Mouse (Mus musculus) layer of hippocampus, adult 8-10 months (tissue): ENCODE results near the gene Gabrb3. TPM values are rescaled to one million over a fixed set of nuclear protein-coding genes. Genes with fewer than 3 reads are reported as not detected.
"Not testable (repeated sequence)": the region's sequence is repeated elsewhere in the genome, so short reads cannot be mapped to it uniquely, and the experiment has no call there.

Experiments used
- DNase-seq, 2 experiments: peaks; one replicate each; pipeline ENCODE4 v3.0.0; 2022; ENCODE audit warnings: low spot score in 2 of 2
- microRNA-seq, 2 experiments: library from miRNA; unstranded; fragments of <30 nt; microRNA quantifications; one replicate each; pipeline ENCODE4 v1.2.0; 2022
- total RNA-seq, 4 experiments: library from RNA; stranded (reverse); gene quantifications; 2 replicates each; pipeline ENCODE4 v1.2.4; 2022

Gene Gabrb3
- total RNA-seq, 4 experiments from 2014 or later: 211 to 252 (median 245) TPM

- no peak for DNase-seq
Observed at GRCm38 (mm10) chr7:57706092-57706491, 286.6 kb downstream of the Gabrb3 start.

- no peak for DNase-seq
Observed at GRCm38 (mm10) chr7:57706976-57707740, 287.7 kb downstream of the Gabrb3 start.

DNA sequence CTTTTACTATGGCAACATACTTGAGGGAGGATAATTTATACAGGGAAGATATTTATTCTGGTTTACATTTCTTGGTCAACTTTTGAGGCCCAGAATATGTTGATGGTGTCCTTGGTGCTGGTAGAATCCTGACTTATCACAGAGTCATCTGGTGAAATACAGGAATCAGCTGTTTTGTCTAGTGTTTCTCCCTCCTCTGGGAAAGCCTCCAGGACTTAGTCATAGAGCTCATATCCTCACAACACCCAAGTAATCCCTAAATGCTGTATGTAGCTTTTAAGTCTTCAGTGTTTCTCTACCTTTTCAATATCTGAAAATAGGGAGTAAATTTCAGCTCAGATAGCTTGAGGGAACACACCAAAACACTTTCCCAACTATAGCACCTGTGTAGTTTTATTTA lies 292.2 kb downstream of the Gabrb3 start:
- DNase-seq: no peak

DNA sequence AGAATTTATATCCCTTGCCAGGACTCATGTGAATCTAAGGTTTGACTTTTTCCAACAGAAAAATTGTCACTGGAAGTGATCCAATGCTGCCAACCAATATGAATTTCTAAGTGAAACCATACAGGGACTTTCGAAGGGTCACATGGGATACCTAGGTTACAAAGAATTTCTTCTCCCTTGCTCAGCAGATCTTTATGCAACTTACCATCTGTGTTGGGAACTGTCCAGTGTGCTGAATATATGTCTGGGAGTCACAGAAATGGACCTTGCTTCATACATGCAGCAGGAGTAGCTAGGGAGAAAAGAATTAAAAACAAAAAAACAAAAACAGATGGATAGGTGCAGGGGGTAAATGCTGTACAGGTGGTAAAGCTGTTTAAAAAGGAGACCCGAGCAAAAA lies 327.3 kb downstream of the Gabrb3 start:
- DNase-seq: no peak

DNA sequence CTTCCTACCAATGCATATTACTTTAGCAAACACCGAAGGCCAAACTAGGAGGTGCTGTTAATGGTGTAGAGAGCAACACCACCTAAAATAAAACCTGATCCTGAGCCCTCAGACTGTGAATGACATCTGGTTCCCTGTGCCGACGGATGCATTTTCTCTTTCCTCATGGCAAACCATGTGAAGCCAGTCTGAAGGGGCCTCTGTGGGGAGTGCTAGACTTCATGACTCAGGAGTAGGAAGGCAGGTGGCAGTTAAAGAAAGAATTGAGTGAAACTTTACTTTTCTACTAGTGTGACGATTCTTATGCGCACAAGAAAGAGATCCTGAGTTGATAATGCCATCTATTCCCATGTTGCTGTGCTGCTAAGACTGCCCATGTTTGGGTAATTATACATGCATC lies 341.0 kb downstream of the Gabrb3 start:
- no peak for DNase-seq

GRCm38 (mm10) chr7:57778754-57779153 lies 359.3 kb downstream of the Gabrb3 start:
- no peak for DNase-seq

GRCm38 (mm10) chr7:57786102-57786501 lies 366.6 kb downstream of the Gabrb3 start:
- not testable (repeated sequence) for DNase-seq

GRCm38 (mm10) chr7:57787520-57787919 lies 368.0 kb downstream of the Gabrb3 start:
- DNase-seq: no peak

GRCm38 (mm10) chr7:57803266-57803665 lies 383.8 kb downstream of the Gabrb3 start:
- no peak for DNase-seq

DNA sequence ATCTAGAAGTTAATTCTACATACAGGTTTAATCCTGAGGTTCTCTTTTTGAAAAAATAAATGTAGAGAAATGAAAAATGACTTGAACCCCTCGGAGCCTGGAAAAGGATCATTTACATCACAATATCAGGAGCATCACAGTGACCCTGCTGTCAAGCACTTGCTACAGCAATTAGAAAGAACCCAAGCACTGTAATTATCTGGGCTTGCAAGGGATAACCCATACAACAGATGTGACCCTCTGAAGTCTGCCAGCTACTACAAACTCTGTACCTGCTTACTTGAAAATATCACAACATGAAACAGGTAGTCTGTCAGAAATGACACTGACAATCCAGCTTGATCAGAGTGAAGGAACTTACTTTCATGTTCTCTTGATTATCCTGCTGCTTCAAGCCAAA lies 394.2 kb downstream of the Gabrb3 start:
- DNase-seq: no peak

- DNase-seq: no peak
Observed at GRCm38 (mm10) chr7:57842383-57842896, 422.9 kb downstream of the Gabrb3 start.

- no peak for DNase-seq
Observed at GRCm38 (mm10) chr7:57867951-57868350, 448.5 kb downstream of the Gabrb3 start.

Small RNA genes lying within 50 kb of the gene (microRNA-seq; reads per million reads assigned to microRNA genes)
- gene Mir6389: 0 reads per million in 2 experiments

Other genes with a start within 250 kb of the Gabrb3 start
- 10 to 100 TPM; 12.9 to 15.4 (median 14.5) TPM for gene Gabrg3, start 32.5 kb upstream of the Gabrb3 start, total RNA-seq
- gene Gabra5, start 90.4 kb downstream of the Gabrb3 start, total RNA-seq: 100 to 1,000 TPM; 136 to 169 (median 157) TPM